ENCODE assay signal across 8 mouse cellular contexts in genomic region chr1:164303821-164304220, GRCm38 (mm10). TPM values are rescaled to one million over a fixed set of nuclear protein-coding genes. Genes with fewer than 3 reads are reported as not detected.
DNase-seq lines count a peak whose midpoint lies in the region; ATAC-seq and TF ChIP-seq lines count a peak whose summit lies in the region.

Nme7 (plus strand) TSS chr1:164304121.

- in situ Hi-C loops in Patski (cut with MboI; ENCODE audit: low pct_unique_long_range_greater_than_20kb): no loop called here

- no peak for TF ChIP-seq CTCF in Patski (IDR thresholded peaks at IDR 0.05)

- CTCF ChIA-PET in Patski (lab: Charles Lee): no interaction called here

- peaks cover 12% of the 10 kb centered on the region for H3K4me1 ChIP-seq in heart, embryonic 16.5 days (ENCODE audit: control insufficient read depth, insufficient read depth, low read length)
- peaks cover 11% of the 10 kb centered on the region for H3K4me1 ChIP-seq in forebrain, embryonic 14.5 days (ENCODE audit: control insufficient read depth, insufficient read depth, low read length)
- peaks cover 15% of the 10 kb centered on the region for H3K4me1 ChIP-seq in limb, embryonic 10.5 days
- H3K4me1 ChIP-seq in stomach, embryonic 16.5 days (ENCODE audit: control insufficient read depth, insufficient read depth, low read length): peaks cover 12% of the 10 kb centered on the region

- H3K9ac ChIP-seq in heart, embryonic 16.5 days (ENCODE audit: low read length): no peak within 1 kb of the TSS
- H3K9ac ChIP-seq in forebrain, embryonic 14.5 days (ENCODE audit: low read length): no peak within 1 kb of the TSS
- no peak within 1 kb of the TSS for H3K9ac ChIP-seq in stomach, embryonic 16.5 days (ENCODE audit: low read length)

- H3K27me3 ChIP-seq in heart, embryonic 16.5 days (ENCODE audit: control insufficient read depth, insufficient read depth, low read length): no peaks in the 10 kb centered on the region
- no peaks in the 10 kb centered on the region for H3K27me3 ChIP-seq in Patski
- H3K27me3 ChIP-seq in forebrain, embryonic 14.5 days (replicated peaks; ENCODE audit: control insufficient read depth, insufficient read depth, low read length): no peaks in the 10 kb centered on the region
- H3K27me3 ChIP-seq in limb, embryonic 10.5 days (ENCODE audit: low read depth, poor library complexity, severe bottlenecking): no peaks in the 10 kb centered on the region
- no peaks in the 10 kb centered on the region for H3K27me3 ChIP-seq in stomach, embryonic 16.5 days (ENCODE audit: control insufficient read depth, insufficient read depth, low read length)

- ATAC-seq in heart, embryonic 16.5 days (replicated peaks; ENCODE audit: extremely low read depth, insufficient read depth, low FRiP score): no peak
- ATAC-seq in Patski: no peak
- no peak for ATAC-seq in forebrain, embryonic 14.5 days
- ATAC-seq in stomach, embryonic 16.5 days (ENCODE audit: insufficient read depth, low FRiP score): no peak

- no peak within 1 kb of the TSS for H3K4me3 ChIP-seq in heart, embryonic 16.5 days (ENCODE audit: low read length)
- no peak within 1 kb of the TSS for H3K4me3 ChIP-seq in forebrain, embryonic 14.5 days (ENCODE audit: low read depth, low read length)
- no peak within 1 kb of the TSS for H3K4me3 ChIP-seq in limb, embryonic 10.5 days
- no peak within 1 kb of the TSS for H3K4me3 ChIP-seq in stomach, embryonic 16.5 days (replicated peaks; ENCODE audit: low read length)

- H3K9me3 ChIP-seq in heart, embryonic 16.5 days (replicated peaks; ENCODE audit: control insufficient read depth, low read length): no peaks in the 10 kb centered on the region
- H3K9me3 ChIP-seq in forebrain, embryonic 14.5 days (replicated peaks; ENCODE audit: control insufficient read depth, low read length): no peaks in the 10 kb centered on the region
- no peaks in the 10 kb centered on the region for H3K9me3 ChIP-seq in limb, embryonic 10.5 days (replicated peaks)
- H3K9me3 ChIP-seq in stomach, embryonic 16.5 days (replicated peaks; ENCODE audit: control insufficient read depth, low read length): no peaks in the 10 kb centered on the region

- whole genome bisulfite sequencing in heart, embryonic 16.5 days: 86% methylated on average over 5 of the region's 5 CpGs
- WGBS in forebrain, embryonic 14.5 days: 83% methylated on average over 5 of the region's 5 CpGs
- WGBS in limb, embryonic 10.5 days: 92% methylated on average over 5 of the region's 5 CpGs
- WGBS in stomach, embryonic 16.5 days: 78% methylated on average over 5 of the region's 5 CpGs

- POLR2A ChIA-PET in Patski (lab: Charles Lee): no interaction called here

- peaks cover 32% of the 10 kb centered on the region for H3K36me3 ChIP-seq in heart, embryonic 16.5 days (ENCODE audit: control insufficient read depth, insufficient read depth)
- H3K36me3 ChIP-seq in forebrain, embryonic 14.5 days (ENCODE audit: control insufficient read depth, insufficient read depth, low read length): peaks cover 47% of the 10 kb centered on the region
- H3K36me3 ChIP-seq in limb, embryonic 10.5 days: peaks cover 52% of the 10 kb centered on the region
- H3K36me3 ChIP-seq in stomach, embryonic 16.5 days (ENCODE audit: control insufficient read depth, insufficient read depth, low read length): peaks cover 19% of the 10 kb centered on the region

- no peak within 1 kb of the TSS for H3K27ac ChIP-seq in heart, embryonic 16.5 days (ENCODE audit: low read length)
- no peak within 1 kb of the TSS for H3K27ac ChIP-seq in forebrain, embryonic 14.5 days (ENCODE audit: low read depth, low read length)
- no peak within 1 kb of the TSS for H3K27ac ChIP-seq in limb, embryonic 10.5 days
- no peak within 1 kb of the TSS for H3K27ac ChIP-seq in stomach, embryonic 16.5 days (ENCODE audit: low read length)

- H3K4me2 ChIP-seq in heart, embryonic 16.5 days (ENCODE audit: low read depth, low read length): no peak within 1 kb of the TSS
- no peak within 1 kb of the TSS for H3K4me2 ChIP-seq in forebrain, embryonic 14.5 days (ENCODE audit: low read length)
- H3K4me2 ChIP-seq in stomach, embryonic 16.5 days (ENCODE audit: low read depth, low read length): no peak within 1 kb of the TSS

- no peak for DNase-seq in heart, adult 11 months
- no peak for DNase-seq in Patski (ENCODE audit: low read depth, low spot score)
- DNase-seq in forebrain, embryonic 14.5 days (ENCODE audit: low spot score): no peak
- DNase-seq in limb, embryonic 10.5 days (ENCODE audit: low spot score): no peak
- no peak for DNase-seq in right cerebral cortex, postnatal 25 days
- no peak for DNase-seq in frontal cortex, postnatal 25 days (ENCODE audit: low spot score in 2 of 2)

RNA-seq across cellular contexts. Expression of gene Nme7, which starts in this region (rescaled TPM):
- polyA plus RNA-seq in heart, embryonic 16.5 days (2015; fragmentation: Nextera tagmentation; extraction: Ambion mirVana): 21.5 and 21.9 TPM in 2 replicates
- 56.0 TPM for polyA plus RNA-seq in Patski (2021)
- 43.1 and 45.6 TPM in 2 replicates for polyA plus RNA-seq in forebrain, embryonic 14.5 days (2014; fragmentation: Nextera tagmentation; extraction: Ambion mirVana)
- 46.5 and 47.7 TPM in 2 replicates for polyA plus RNA-seq in limb, embryonic 10.5 days (2016; fragmentation: Nextera tagmentation; extraction: Ambion mirVana)
- 30.3 and 33.8 TPM in 2 replicates for polyA plus RNA-seq in stomach, embryonic 16.5 days (2015; fragmentation: Nextera tagmentation; extraction: Ambion mirVana)
